Mouse (Mus musculus) right cerebral cortex, postnatal 4 days (tissue): Measurements from ENCODE around the gene Ankrd50.

Experiments
- DNase-seq: peaks from one replicate; pipeline ENCODE4 v3.0.0-alpha.2; 2022

The Ankrd50 gene

DNA sequence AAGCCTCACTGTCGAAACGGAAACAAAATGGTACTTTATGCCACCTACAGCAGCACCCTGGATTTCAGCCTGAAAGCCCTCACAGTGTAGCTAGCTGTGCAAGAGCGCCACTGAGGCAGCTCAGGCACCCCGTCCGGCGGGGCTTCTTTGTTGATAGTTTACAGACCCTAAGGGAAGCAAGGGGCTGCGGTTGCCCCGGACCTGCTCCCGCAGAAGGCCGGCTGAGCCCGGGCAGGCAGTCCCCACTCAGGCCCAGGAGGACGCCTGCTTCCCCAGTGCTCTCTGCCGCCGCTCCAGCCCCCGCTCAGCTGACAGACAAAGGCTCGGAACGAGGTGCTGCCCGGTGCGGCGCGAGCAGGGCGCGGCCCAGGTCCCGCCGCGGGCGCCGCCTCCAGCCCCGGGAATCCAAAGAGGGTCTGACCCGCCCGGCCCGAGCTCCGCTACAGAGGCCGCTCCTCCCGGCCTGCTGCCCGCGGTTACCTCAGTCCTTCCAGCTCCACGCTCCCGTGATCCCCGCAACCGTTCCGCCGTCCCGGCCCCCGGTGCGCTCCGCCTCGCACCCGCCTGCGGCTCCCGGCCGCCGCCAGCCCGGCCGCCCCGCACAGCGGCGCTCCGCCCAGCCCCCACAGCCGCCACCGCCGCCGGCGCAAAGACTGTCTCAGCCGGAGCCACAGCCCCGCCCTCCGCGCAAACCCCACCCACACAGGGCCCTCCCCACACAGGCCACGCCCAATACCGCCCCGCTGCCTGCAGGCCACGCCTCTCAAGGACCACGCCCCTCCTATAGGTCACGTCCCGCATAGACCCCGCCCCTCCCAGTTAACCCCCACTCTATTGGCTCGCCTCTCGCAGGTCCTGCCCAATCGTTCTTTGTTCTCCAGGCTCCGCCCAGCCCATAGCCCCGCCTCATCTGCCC is at the start of gene Ankrd50:
Ankrd50 (minus strand) TSS at position 654 of the 916 bp plus-strand sequence.
- peak; percentile 98 for DNase-seq

DNA sequence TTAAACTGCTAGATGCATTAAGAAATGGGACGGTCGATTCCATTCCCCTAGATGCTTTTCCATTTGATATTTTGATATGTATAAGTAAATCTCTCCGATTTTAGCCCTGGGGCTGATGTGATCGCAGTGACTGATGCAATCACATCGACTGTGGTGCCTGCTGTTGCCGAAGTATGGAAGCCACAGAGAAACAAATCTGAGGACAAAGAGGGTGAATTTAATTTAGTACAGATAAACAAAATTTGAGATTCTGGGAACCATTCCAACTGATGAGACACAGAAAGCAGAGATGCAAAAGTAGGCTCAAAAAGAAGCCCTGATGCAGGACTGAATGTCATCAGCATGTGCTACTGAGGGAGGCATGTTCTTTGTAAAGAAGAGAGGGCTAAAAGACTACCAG is 49.6 kb upstream of the Ankrd50 start:
- no peak for DNase-seq

GRCm38 (mm10) chr3:38520426-38520825 is 35.8 kb upstream of the Ankrd50 start:
- no peak for DNase-seq

DNA sequence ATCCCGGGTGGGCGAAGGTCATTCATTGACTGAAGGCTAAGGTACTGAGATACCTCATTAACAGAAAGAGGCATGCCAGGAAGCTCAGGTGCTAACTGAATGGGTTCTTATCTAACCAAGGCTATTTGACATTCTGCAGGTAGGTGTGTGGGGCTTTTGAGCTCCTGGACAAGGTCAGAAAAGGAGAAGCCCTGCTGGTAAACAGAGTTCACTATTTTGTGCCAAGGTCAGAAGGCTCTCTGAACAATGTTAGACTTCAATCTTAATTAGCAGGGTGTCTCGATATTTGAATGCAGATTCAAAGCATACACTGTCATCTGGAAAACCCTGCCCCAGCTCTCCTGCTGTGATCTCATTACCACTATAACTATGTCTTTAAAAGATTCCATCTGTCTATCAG is 35.3 kb upstream of the Ankrd50 start:
- DNase-seq = no peak

- no peak for DNase-seq
These were observed 19.0 kb upstream of the Ankrd50 start for GRCm38 (mm10) chr3:38503606-38504005.

GRCm38 (mm10) chr3:38502156-38502555 is 17.5 kb upstream of the Ankrd50 start:
- no peak for DNase-seq

GRCm38 (mm10) chr3:38501739-38502138 is 17.1 kb upstream of the Ankrd50 start:
- no peak for DNase-seq

DNA sequence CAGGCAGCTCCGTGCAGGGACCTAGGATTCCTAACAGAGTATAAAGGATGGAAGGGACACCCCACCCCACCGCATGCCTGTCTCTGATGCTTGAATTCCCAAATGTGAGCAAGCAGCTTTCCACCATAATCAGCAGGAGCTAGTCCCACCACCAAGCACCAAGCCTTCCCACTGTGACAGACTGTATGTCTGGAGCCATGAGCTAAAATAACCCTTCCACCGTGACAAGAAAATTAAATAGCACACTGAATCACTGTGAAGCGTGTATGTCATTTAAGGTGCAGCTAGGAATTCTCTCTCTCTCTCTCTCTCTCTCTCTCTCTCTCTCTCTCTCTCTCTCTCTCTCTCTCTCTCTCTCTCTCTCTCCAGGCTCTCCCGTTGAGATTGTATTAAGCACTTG is 16.7 kb upstream of the Ankrd50 start:
- peak; percentile 13 for DNase-seq

- no peak for DNase-seq
These were observed 13.9 kb upstream of the Ankrd50 start for GRCm38 (mm10) chr3:38498561-38498960.

DNA sequence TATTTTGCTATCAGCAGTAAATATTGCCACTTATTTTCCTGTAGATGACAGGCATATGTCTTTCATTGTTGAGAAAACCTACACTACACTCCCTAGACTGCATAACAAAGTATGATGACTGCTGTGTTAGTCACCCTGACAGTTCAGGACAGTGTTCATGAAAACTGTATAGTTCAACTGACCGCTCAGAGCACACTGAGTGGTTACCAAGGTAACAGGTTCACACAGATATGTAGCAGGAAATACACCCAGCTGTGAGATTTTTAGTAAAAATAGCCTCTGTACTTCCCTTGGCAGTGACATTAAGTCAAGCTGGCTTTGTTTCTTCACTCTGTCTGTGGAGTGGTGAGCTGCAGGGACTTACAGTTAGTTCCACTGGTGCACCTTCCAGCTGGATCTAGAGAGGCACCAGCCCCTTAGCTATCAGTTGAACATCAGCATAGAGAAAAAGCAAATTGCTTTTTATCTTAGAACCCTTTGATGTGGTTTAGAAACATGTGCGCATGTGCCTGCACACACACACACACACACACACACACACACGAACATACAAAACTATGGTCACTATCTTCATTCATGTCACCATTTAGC is 12.2 kb upstream of the Ankrd50 start:
- DNase-seq = no peak

- no peak for DNase-seq
These were observed 7.1 kb upstream of the Ankrd50 start for GRCm38 (mm10) chr3:38491702-38492101.

- no peak for DNase-seq
These were observed 6.6 kb upstream of the Ankrd50 start for GRCm38 (mm10) chr3:38491236-38491635.

- no peak for DNase-seq
These were observed 6.1 kb upstream of the Ankrd50 start for GRCm38 (mm10) chr3:38490720-38491119.

- DNase-seq = no peak
These were observed 482 bp upstream of the Ankrd50 start for GRCm38 (mm10) chr3:38485107-38485545.

- DNase-seq = peak; percentile 10
These were observed 1.1 kb downstream of the Ankrd50 start for GRCm38 (mm10) chr3:38483551-38483950.

DNA sequence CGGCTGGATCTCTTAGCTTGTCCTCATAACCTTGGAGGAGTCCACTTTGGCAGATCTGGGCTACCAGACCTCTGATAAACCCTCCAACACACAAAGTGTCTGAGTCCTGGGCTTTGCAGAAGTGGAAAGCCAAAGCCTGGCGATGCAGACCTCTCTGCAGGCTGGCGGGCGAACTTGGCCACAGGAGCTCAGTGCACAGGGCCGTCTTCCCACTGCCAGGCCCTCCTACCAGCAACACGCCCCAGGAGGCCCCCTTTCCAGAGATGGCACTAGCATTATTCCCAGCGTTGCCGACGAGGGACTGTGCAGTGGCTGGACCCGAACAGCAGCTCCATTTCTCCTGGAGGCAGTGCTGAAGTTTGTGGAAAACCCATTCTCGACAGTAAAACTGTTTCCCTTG is 1.9 kb downstream of the Ankrd50 start:
- DNase-seq = peak; percentile 13

GRCm38 (mm10) chr3:38481106-38481505 is 3.5 kb downstream of the Ankrd50 start:
- DNase-seq = no peak

- DNase-seq = no peak
These were observed 6.7 kb downstream of the Ankrd50 start for GRCm38 (mm10) chr3:38477936-38478335.

DNA sequence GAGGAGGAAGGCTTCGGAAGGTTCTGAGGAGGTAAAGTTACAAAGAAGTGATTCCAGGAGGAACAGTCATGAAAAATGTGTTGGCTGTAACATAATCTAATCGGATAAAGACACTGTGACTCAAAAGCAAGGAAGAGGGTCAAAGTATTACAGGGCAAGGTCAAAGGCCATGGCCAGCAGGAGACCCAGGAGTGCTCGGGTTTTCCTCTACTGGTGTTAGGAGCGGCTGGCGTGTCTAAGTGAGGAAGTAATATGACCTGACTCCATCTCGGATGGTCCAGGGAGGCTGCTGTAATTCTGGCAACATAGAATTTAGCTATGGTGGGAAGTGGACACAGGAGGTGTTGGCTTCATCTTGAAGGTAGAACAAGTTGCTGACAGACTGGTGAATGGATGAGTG is 9.1 kb downstream of the Ankrd50 start:
- DNase-seq = no peak

GRCm38 (mm10) chr3:38473138-38473537 is 11.5 kb downstream of the Ankrd50 start:
- DNase-seq = no peak

DNA sequence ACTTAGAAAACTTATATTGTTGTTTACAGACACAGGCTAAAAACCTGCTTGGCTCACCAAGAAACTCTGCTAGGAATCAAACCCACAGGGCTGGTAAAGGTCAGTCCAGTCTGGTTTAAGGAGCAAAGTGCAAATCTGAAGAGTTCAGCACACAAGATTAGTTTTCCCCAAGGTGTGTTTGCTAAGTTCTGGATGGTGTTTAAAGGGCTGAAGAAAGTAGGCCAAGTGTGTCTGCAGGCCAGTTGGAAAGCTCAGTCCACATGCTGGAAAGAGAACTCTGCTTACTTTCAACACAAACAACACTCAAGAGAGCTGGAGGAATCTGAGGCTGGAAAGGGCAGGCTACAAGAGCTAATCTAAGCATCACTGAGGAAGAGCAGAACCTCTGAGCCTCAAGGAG is 13.1 kb downstream of the Ankrd50 start:
- DNase-seq = no peak

DNA sequence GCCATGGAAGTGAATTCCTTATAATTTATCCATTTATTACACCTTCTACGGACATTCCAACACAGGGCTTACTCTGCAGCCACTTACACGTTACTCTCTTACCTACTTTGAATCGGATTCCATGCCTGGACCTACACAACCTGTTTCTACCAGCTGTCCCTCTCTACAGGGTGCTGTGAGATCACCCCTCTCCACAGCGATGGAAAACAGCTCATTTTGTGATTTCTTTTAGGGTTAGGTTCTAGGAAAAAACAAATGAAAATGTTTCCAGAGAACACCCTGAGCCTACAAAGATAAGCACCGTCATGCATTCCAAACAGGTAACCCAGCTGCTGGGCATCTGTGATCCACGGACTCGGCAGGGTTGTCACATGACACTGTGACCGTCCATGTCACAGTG is 16.5 kb downstream of the Ankrd50 start:
- no peak for DNase-seq

- DNase-seq = no peak
These were observed 17.7 kb downstream of the Ankrd50 start for GRCm38 (mm10) chr3:38466880-38467405.

- no peak for DNase-seq
These were observed 18.5 kb downstream of the Ankrd50 start for GRCm38 (mm10) chr3:38466139-38466538.
